Mouse (Mus musculus) stomach, postnatal 0 days (tissue): Measurements from ENCODE around the gene Cuedc1.

Source experiments
- CTCF ChIP-seq: IDR thresholded peaks from 2 replicates; pipeline ENCODE4 v1.5.1; 2016; ENCODE audit warnings: antibody characterized with exemption, low read depth, mild to moderate bottlenecking, moderate library complexity
- EP300 ChIP-seq: optimal IDR thresholded peaks from 2 replicates; pipeline ENCODE3; 2016; ENCODE audit warnings: antibody characterized with exemption

DNA sequence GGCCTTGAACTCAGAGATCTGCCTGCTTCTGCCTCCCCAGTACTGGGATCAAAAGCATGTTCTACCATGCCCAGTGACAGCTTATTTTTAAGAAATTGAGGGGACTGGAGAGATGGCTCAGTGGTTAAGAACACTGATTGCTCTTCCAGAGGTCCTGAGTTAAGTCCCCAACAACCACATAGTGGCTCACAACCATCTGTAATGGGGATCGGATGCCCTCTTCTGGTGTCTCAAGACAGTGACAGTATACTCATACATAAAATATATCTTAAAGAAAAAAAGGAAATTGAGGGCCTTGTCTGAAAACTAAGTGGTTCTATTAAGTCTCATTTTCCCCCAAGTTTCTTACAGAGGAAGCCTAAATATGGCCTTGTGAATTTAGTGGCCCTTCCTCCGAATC, 40.1 kb upstream of the Cuedc1 start:
- TF ChIP-seq CTCF (peak; percentile 43), EP300 (no peak)
